Mouse (Mus musculus) bone marrow, adult 2 months (tissue): ENCODE data around the gene Map4k5.

Experiments used
- CTCF ChIP-seq: fragments of 200-500 bp; IDR thresholded peaks from 2 replicates; pipeline ENCODE4 v1.5.1; 2011; ENCODE audit warnings: low read length, control low read depth; ENCODE audit not compliant: control insufficient read depth, insufficient read depth
- POLR2A ChIP-seq: fragments of 200-500 bp; IDR thresholded peaks from 2 replicates; pipeline ENCODE4 v1.6.1; 2011; ENCODE audit warnings: low read depth, mild to moderate bottlenecking, control low read depth, low read length, borderline replicate concordance; ENCODE audit not compliant: control insufficient read depth

DNA sequence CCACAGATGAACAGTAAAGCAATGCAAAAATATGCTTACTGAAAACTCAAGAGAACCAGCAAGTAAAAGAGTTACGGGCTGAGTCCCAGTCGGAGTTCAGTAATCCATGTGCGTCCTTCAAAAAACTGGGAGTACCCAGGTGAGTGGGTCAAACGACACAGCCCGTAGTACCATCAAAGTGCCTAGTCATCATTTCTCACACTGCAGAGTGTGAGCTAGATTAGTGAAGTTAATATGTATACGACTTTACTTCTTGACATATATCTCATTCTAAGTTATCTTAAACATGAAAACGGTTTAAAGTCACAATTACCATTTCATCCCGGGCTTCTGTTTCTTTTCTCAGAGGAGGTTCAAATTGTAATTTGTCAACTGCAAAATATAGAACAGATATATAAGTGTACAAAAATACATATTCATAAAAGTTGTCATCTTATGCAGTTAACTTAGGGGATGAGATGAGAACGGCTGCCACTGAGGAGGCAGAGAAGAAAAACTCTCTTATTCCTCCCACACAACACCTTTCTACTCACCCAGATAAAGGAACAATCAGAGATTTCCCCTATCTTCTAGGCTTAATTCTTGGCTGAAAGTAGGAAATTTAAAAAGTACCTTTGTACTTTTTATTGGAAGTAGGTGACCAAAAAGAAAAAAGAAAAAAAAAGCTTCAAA, 61.6 kb downstream of the Map4k5 start:
- no peak for TF ChIP-seq CTCF
- TF ChIP-seq POLR2A = no peak
